Mouse (Mus musculus): ENCODE results near the gene Ddx28.

- TF ChIP-seq CTCF (IDR thresholded peaks at IDR 0.05; ENCODE audit: extremely low read depth, insufficient read depth, insufficient read length, insufficient replicate concordance) = no peak
- TF ChIP-seq POLR2A (IDR thresholded peaks at IDR 0.05; ENCODE audit: low read depth, low read length) = no peak
These were observed 48.8 kb upstream of the Ddx28 start for GRCm38 (mm10) chr8:106060521-106060920.

All from spleen, adult 2 months (tissue).